Mouse (Mus musculus) adrenal gland, postnatal 36 days (tissue): ENCODE measurements around the gene Kif1c. TPM values are rescaled to one million over a fixed set of nuclear protein-coding genes. Genes with fewer than 3 reads are reported as not detected.

Experiments used
- DNase-seq, 2 experiments: peaks; one replicate each; pipeline ENCODE4 v3.0.0; 2021; ENCODE audit warnings: mixed read lengths in 1 of 2
- total RNA-seq, 2 experiments: library from RNA; stranded (reverse); gene quantifications; 2 replicates each; pipeline ENCODE4 v1.2.3; 2021

Gene Kif1c
- total RNA-seq, 2 experiments from 2014 or later, result 178 to 195 TPM

- no peak for DNase-seq
Measured at GRCm38 (mm10) chr11:70667271-70668150, 32.8 kb upstream of the Kif1c start.

DNA sequence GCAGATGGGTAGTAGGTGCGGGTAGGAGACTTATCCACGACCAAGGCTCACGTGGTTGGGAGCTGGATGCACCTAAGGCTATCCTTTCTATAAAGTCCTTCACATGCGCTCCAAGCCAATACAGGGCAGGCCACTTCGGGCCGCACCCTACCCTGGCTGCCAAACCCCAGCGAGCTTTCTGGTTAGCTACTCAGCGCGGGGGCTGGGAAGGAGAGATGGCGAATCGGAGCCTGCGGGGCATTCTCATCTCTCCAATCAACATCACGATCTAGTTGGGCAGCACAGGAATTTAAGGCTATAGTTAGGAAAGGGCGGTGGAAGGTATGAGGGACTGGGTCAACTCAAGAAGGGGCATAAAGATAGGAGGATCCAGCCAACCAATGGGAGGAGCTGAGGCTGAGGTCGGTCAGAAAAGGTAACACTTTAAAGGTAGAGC is 32.0 kb upstream of the Kif1c start:
- DNase-seq, result peak; percentile 76 to 83

- DNase-seq, result peak; percentile 95 to 96
Measured at GRCm38 (mm10) chr11:70668771-70669505, 31.4 kb upstream of the Kif1c start, which contains the start of gene Spag7. TSS of gene Spag7 (minus strand) at chr11:70669416.

DNA sequence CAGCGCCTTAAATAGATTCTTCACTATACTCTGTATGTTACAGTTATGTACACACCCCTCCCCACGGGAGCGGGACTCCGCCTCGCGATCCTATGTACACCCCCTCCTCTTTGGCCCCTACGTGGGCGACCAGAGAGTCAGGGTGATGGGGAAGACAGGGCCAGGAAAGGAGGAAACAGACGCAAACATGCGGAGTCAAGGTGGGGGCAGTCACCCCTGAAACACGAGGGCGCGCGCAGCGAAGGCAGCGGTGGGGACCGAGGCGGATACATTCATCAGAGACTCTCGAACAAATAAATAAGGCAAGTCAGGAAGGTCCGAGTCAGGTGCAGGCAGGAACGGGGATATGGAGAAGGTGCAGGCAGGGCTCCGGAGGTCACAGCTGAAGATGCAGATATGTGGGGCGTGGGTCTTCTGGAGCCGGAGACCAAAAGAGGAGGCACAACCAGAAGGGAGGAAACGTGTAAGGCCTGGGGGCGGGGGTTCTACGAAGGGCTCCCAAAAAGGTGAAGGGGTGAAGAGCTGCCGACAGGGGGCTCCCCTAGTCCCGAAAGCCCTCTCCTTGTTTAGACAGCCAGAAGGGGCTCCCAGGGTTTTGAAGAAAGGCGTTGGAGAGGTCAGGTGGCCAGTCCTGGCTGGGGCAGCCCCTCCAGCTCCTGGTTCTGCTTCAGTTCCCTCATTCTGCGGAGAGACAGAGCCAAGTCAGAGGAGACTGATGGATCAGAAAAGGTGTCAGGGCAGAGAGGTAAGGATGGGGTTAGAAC is 30.6 kb upstream of the Kif1c start:
- peak; percentile 79 to 88 for DNase-seq

GRCm38 (mm10) chr11:70670483-70670882 is 29.9 kb upstream of the Kif1c start:
- peak; percentile 50 to 53 for DNase-seq

GRCm38 (mm10) chr11:70671333-70672047 is 28.9 kb upstream of the Kif1c start:
- DNase-seq, result peak; percentile 45 to 54

GRCm38 (mm10) chr11:70674014-70674413 is 26.3 kb upstream of the Kif1c start:
- DNase-seq, result no peak

GRCm38 (mm10) chr11:70674501-70674900 is 25.8 kb upstream of the Kif1c start:
- DNase-seq, result no peak

DNA sequence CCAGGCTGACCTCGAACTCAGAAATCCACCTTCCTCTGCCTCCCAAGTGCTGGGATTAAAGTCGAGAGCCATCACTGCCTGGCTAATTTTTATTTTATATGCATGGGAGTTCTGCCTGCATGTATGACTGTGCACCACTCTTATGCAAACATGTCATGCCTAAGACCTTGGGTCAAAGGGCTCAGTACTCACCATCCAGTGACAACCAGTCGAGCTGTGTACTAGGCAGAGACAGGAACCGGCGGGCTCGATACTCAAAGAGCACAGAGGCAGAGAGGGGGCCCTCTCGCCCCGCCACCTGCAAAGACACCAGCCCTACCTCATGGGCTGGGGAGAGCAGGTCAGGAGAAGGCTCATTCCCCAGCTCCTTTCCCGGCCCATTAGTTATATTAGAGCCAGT is 22.3 kb upstream of the Kif1c start:
- DNase-seq, result no peak

DNA sequence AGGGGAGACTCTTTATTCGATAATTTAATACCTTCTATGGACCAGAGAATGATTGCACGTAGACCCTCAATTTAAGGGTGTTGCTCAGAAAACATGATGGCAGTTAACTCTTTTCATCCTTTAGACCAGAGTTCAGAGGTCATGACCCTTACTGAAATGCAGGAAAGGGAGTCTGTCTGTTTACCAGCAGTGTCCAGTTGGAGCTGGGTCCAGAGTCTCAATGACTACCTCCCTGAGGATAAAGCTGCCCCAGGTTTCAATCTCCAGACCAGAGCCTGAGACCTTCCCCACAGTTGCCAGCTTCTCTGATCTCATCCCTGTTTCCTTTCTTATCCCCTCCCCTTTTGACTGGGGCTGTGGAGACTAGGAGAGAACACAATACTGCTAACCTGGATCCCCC is 21.8 kb upstream of the Kif1c start:
- no peak for DNase-seq

DNA sequence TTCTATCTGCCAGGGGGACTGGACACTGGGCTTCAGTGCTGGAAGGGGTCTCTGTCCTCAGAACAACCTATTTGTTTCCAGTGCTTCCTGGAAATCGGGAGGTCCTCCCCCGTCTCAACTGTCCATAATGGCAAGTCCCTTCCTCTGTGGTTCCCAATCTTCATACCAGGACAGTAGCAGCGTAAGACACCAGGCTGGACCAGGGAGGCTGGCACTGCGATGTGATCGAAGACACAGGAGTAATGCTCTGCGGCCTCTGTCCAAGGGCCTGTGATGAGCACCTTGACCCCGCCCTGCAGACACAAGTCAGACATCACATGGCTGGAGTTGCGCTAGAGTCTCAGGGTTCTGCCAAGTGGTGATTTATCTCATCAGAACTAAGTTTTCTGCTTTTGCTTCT is 21.0 kb upstream of the Kif1c start:
- no peak for DNase-seq

DNA sequence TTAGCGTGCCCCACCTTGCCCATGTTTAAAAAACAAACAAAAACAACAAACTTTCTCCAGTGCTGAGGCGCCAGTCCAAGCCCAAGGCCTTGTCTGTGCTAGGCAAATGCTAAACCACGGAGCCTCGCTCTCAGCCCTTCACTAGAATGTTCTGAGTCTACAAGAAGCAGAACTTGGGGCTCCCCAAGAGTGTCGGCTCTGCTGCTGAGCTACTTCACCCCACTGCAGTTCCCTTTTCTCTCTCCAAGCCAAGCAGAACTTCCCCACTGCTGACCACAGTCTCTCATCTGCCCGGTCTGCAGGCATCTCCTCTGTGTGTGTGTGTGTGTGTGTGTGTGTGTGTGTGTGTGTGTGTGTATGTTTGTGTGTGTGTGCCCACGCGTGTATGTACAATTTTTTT is 20.5 kb upstream of the Kif1c start:
- no peak for DNase-seq

DNA sequence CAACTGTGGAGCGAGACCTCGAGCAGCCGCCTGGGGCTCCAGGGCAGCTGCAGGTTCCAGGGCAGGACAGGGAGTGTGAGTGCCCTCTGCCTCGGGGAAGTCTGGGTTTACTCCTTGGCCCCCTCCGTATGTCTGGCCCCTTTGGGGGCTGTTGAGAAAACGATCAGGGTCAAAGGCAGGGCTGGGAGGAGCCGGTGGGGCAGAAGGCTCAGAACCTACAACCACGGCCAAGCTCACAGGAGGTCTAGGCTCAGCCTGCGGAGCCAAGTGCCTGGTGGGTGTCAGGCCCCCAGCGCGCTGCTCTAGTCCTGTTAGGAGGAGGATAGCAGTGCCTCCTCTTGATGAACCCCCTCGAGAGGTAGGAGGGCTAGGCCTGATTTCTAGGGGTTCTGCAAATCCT is 19.2 kb upstream of the Kif1c start:
- no peak for DNase-seq

DNA sequence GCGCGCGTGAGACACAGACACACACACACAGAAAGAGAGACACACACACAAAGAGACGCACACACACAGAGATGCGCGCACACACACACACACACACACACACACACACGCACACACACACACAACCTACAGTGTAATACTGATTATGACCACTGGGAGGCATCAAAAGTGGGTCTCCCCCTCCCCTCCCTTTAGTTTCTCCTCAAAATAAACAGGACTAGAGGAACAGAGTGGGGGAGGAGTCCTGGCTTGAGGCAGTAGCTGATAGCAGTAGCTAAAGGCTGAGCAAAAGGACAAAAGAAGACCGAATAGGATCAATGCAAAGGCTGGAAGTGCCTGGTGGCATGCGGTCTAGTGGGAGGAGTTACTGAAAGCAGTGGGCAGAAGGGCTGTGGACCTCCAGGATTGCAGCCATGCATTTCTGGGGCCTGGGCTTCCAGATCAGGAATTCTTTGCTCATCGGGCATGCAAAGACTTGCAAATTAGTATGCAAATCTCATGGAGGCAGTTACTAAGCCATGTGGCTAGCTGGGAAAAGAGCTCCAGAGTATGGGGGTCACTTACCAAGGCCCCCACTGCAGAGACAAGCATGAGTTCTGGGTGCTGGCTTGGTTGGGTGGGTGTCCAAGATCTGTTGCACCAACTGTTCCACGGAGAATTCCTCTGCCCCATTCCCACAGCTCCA is 18.3 kb upstream of the Kif1c start:
- DNase-seq, result no peak

DNA sequence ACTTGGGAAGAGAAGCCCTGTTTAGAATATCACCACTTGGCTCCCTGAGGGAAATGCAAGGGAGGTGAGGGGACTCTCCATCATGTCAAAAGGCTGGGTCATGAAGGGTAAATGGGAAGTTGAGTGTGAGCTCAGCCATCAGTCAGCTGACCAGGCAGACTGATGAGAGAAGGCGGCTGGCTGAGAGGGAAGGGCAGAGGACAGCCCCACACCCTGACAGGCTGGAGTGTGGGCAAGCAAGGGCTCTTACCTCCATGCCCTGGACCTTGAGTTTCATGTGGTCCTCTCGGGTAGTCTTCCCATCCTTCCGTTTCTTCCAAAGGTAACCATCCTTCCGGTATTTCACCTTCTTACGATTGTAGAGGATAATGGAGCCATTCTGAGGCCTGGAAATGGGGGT is 16.7 kb upstream of the Kif1c start:
- DNase-seq, result no peak

DNA sequence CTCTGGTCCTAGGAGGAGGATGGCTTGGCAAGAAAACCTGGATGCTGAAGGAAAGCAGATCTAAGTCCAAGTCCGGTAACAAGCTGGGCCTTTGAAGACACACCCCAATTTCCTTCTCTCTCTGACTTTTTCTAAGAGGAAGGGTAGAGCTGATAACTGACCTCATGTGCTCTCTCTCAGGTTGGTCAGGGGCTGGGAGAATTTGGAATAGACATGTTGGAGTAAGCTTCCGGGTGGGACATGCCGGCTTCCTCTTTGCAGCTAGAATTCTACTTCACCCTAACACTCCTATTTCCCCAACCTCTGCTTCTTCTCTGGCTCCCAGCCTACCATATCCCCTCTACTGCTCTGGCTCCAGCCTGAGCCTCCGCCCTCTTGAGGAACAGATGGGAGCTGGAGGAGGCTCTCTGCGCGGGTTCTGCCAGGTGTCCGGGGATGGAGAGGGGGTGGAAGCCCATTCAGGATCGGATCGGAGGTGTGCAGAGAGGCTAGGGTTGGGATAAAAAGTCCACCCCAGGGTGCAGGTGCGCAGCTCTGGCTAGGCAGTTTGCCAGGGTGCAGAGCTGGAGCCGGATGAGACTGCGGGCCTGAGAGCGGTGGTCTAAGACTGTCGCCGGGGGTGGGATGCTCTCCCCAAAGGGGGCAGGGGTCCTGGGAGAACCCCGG is 13.3 kb upstream of the Kif1c start:
- DNase-seq, result peak; percentile 50 to 57

DNA sequence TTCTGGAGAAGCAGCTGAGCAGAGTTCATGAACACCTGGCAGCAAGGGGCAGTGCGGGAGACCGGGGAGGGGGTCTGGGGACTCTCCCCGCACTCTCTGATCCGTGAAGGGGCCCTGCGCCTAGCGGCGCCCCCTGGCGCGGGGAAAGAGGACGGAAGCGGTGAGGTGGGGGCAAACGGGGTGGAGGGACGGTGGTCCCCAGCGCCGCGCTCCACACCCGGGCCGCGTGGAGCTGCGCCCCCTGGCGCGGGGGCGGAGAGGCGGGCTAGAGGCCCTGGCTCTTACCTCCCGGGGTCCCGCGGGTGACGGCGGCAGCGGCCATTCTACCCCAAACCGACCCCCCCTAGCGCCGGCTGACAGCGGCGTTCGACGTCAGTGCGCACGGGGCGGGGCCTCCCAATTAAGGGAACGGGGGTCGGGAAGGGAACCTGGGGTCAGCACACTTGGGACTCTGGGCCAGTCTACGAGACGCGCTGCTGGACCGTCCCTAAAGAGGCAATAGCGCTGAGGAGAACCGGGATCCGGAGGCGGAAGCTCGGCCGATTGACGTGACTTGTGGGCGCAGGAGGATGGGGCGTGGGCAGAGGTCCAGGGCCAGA is 12.6 kb upstream of the Kif1c start, which contains the start of gene Camta2:
TSS of gene Camta2 (minus strand) at position 505 of the 599 bp plus-strand sequence.
- DNase-seq, result peak; percentile 91 to 95

- DNase-seq, result no peak
Measured at GRCm38 (mm10) chr11:70688372-70688771, 12.0 kb upstream of the Kif1c start.

GRCm38 (mm10) chr11:70689578-70689977 is 10.8 kb upstream of the Kif1c start:
- no peak for DNase-seq

- DNase-seq, result no peak
Measured at GRCm38 (mm10) chr11:70693504-70693903, 6.8 kb upstream of the Kif1c start.
